Mouse (Mus musculus) midbrain, embryonic 12.5 days (tissue): ENCODE data around the gene Tbxas1. TPM values are rescaled to one million over a fixed set of nuclear protein-coding genes. Genes with fewer than 3 reads are reported as not detected.

Experiments
- ATAC-seq: fragments of 200-750 bp; cut with Nextera tagmentation; 2 replicates; pipeline ENCODE4 v1.8.0; 2017; ENCODE audit warnings: low read depth, moderate TSS enrichment, moderate library complexity; ENCODE audit not compliant: low FRiP score
- H3K27ac ChIP-seq: fragments of 300-500 bp; sonication (generic); replicated peaks from 2 replicates; pipeline ENCODE4 v1.5.1; 2016; ENCODE audit warnings: mild to moderate bottlenecking
- H3K27me3 ChIP-seq: fragments of 300-500 bp; sonication (generic); 2 replicates; pipeline ENCODE4 v1.6.1; 2016; ENCODE audit warnings: mild to moderate bottlenecking
- H3K36me3 ChIP-seq: fragments of 300-500 bp; sonication (generic); 2 replicates; pipeline ENCODE4 v1.6.1; 2016
- H3K4me1 ChIP-seq: fragments of 300-500 bp; sonication (generic); 2 replicates; pipeline ENCODE4 v1.6.1; 2016
- H3K4me2 ChIP-seq: fragments of 300-500 bp; sonication (generic); replicated peaks from 2 replicates; pipeline ENCODE4 v1.6.1; 2016; ENCODE audit warnings: mild to moderate bottlenecking, moderate library complexity
- H3K4me3 ChIP-seq: fragments of 300-500 bp; sonication (generic); 2 replicates; pipeline ENCODE4 v1.5.1; 2016; ENCODE audit warnings: mild to moderate bottlenecking
- H3K9ac ChIP-seq: fragments of 300-500 bp; sonication (generic); replicated peaks from 2 replicates; pipeline ENCODE4 v1.6.1; 2016; ENCODE audit warnings: mild to moderate bottlenecking, moderate library complexity
- H3K9me3 ChIP-seq: fragments of 300-500 bp; sonication (generic); 2 replicates; pipeline ENCODE4 v1.6.1; 2016; ENCODE audit warnings: mild to moderate bottlenecking
- WGBS: fragments of 180-500 bp; shearing (Covaris S2); methylation state at CpG from one replicate; pipeline ENCODE4 v1.1.7; 2016; 5-methylcytosine and 5-hydroxymethylcytosine counted together
- polyA plus RNA-seq: library from polyadenylated mRNA; unstranded; fragments of >200 nt; fragmentation: Nextera tagmentation; extraction: Ambion mirVana; gene quantifications from 2 replicates; pipeline ENCODE4 v1.2.1, GENCODE M21; 2016

Gene Tbxas1
- polyA plus RNA-seq, 1 experiment from 2014 or later: 2.2 TPM

DNA sequence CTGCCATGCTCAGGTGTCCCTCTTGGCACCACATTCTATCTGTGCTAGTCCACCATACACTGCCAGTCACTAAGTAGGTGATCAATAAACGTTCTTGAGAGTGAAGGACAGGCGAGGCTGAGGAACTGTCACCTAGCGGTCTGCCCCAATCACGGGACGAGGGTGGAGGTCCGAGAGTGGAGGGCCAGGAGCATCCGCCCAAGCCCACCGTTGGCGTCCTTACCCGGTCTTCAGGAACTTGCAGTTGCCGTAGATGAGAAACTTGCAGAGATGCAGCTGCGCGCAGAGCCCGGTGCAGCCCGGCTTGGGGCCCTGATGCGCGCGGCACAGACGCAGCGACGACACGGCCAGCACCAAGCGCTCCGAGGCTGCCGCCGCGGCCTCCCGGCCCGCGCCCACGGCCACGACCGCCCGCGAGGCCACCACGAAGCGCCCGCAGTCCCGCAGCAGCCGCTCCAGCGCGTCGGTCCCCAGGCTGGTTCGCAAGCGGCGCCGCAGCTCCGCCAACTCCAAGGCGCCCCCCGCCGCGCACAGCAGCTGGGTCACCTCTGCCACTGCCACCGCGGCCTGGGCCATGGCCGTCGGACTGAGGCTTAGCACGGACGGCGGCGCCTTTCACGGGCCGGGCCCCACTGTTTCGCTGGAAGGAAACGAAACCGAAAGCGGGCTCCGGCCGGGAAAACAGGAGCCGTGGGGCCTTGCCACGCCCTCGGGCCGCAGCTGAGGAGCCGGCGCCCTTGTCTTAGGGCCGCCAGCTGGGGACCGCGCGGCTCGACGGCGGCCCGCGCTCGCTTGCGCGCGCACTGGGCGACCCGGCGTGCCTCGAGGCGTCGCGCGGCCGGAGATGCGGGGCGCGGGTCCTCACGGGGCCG is 242.6 kb downstream of the Tbxas1 start, which contains the start of gene Parp12:
Gene Parp12, minus strand, starts transcription at position 766 of the 872 bp plus-strand sequence.
- Histone ChIP-seq H3K4me2 (peak within 1 kb of the TSS; percentile 64), H3K36me3 (no peaks in the 10 kb centered on the region), H3K27ac (no peak within 1 kb of the TSS), H3K9me3 (no peaks in the 10 kb centered on the region), H3K4me3 (peak within 1 kb of the TSS; percentile 62), H3K9ac (peak within 1 kb of the TSS; percentile 44), H3K27me3 (peaks cover 52% of the 10 kb centered on the region), H3K4me1 (0 out of 2 replicates have a peak, but pooled peaks cover 7% of the 10 kb centered on the region)
- 2% methylated on average over 97 of the region's 101 CpGs for WGBS
- ATAC-seq: peak; percentile 70

DNA sequence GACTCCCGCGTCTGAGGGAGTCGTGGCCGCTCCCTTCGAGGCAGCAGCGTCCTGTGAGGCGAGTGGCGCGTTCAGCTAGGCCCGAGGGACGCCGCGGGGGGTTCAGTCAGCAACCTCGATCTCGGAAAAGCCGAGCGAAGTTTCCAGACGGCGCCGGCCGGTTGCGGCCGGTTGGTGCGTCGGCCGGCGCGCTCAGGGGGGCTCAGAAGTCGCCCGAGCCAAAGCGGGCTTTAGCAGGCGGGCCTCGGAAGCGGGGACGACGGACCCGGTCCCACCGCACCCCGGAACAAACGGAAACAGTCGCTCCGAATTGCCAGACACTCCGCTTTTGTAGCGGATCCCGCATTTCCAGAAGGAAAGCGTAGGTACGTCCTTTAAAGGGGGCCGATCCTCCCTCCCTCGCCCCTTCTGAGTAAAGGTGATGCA is 243.3 kb downstream of the Tbxas1 start:
- Histone ChIP-seq H3K4me1 (0 out of 2 replicates have a peak, but pooled peaks cover 7% of the 10 kb centered on the region), H3K9ac (peak overlapping the region; percentile 44), H3K36me3 (no peaks in the 10 kb centered on the region), H3K4me3 (peak overlapping the region; percentile 62), H3K4me2 (peak overlapping the region; percentile 64), H3K27me3 (peaks cover 52% of the 10 kb centered on the region), H3K9me3 (no peaks in the 10 kb centered on the region), H3K27ac (no peak overlapping the region)
- WGBS: 12% methylated on average over 49 of the region's 49 CpGs
- no peak; the same call in 1 of the 2 replicates for ATAC-seq

DNA sequence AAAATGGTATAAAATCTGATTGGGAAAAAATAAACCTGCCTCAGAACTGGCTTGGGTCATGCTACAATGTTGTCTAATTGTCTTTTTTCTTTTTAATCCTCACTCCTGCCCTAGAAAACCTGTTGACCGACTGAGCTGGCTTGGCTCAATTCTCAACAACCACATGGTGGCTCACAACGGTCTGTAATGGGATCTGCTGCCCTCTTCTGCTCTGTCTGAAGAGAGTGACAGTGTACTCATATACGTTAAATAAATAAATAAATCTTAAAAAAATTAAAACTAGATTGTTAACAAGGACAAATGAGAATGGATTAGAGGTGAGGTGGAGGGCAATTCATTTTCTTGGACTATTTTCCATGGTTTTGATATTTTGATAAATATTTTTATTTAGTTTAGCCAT is 245.5 kb downstream of the Tbxas1 start:
- Histone ChIP-seq H3K4me1 (0 out of 2 replicates have a peak, but pooled peaks cover 7% of the 10 kb centered on the region), H3K27me3 (peaks cover 49% of the 10 kb centered on the region), H3K27ac (no peak overlapping the region), H3K9ac (no peak overlapping the region), H3K4me3 (no peak overlapping the region), H3K9me3 (no peaks in the 10 kb centered on the region), H3K36me3 (no peaks in the 10 kb centered on the region), H3K4me2 (no peak overlapping the region)
- 62% methylated on average over 3 of the region's 3 CpGs for WGBS
- no peak for ATAC-seq

DNA sequence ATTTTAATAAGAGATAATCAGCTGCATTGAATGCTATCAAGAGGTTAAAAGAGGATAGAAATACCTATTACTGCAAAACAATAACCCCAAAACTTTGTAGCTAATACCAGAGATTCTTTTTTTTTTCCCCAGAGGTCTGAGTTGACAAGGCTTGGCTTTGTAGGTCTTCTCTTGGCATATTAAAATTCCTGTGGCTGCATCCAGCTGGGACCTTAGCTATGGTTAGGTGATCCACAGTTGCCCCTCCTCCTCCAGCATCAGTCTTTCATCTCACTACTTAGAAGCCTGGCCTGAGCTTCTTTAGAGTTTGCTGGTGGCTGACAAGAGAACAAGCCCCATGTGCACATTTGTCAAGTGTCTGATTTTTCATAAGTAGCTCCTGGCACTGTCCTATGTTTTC is 249.5 kb downstream of the Tbxas1 start:
- H3K4me3 ChIP-seq: no peak overlapping the region
- no peak overlapping the region for H3K4me2 ChIP-seq
- H3K36me3 ChIP-seq: no peaks in the 10 kb centered on the region
- H3K4me1 ChIP-seq: no peaks in the 10 kb centered on the region
- no peak overlapping the region for H3K27ac ChIP-seq
- peaks cover 8% of the 10 kb centered on the region; the same call in 1 of the 2 replicates for H3K27me3 ChIP-seq
- H3K9ac ChIP-seq: no peak overlapping the region
- no peaks in the 10 kb centered on the region for H3K9me3 ChIP-seq
- ATAC-seq: no peak

DNA sequence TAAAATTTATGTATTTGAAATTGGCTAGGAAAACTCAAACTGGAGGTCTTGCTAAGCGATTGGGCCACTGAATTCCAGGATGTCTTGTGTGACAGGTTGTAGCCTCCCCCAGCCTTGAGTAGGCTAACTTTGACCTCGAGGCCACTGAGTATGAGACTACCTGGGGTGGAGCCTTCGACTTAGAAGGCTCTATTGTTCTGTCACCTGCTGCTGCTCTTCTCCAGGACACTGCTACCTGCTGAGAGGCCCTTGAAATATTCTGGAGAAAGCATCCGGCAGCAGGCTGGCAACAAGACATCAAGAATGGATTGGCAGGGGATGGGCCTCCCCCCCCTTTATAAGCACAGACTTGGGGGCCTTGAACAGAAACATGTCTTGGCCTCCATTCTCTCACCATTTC is 256.3 kb downstream of the Tbxas1 start:
- Histone ChIP-seq H3K36me3 (peaks cover 32% of the 10 kb centered on the region), H3K4me1 (no peaks in the 10 kb centered on the region), H3K27me3 (no peaks in the 10 kb centered on the region), H3K9me3 (no peaks in the 10 kb centered on the region), H3K9ac (no peak overlapping the region), H3K27ac (no peak overlapping the region), H3K4me2 (no peak overlapping the region), H3K4me3 (no peak overlapping the region)
- 29% methylated on average over 4 of the region's 4 CpGs for WGBS
- ATAC-seq: no peak

DNA sequence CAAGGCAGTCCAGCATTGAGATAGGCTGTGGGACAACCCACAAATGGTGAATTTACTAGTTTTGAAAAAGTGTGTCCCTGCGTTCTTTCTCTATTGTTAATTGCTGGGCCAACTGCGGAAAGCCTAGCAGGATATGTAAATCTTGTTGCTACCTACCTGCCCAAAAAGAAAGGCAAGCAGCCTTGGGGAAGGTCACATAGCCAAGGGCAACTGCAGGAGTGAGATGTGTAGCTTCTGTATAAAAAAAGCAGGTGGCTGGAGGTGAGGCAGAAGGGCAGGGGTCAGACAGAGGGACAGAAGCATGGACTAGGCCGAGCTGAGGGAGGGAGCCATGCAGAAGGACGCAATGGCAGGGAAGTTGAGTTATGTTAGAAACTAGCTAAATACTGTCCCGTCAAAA is 257.4 kb downstream of the Tbxas1 start:
- Histone ChIP-seq H3K27ac (no peak overlapping the region), H3K9me3 (no peaks in the 10 kb centered on the region), H3K36me3 (peaks cover 32% of the 10 kb centered on the region), H3K4me3 (no peak overlapping the region), H3K4me2 (no peak overlapping the region), H3K9ac (no peak overlapping the region), H3K27me3 (no peaks in the 10 kb centered on the region), H3K4me1 (no peaks in the 10 kb centered on the region)
- ATAC-seq: no peak
- 72% methylated on average over 5 of the region's 5 CpGs for WGBS

Other genes with a start within 250 kb of the Tbxas1 start
- gene Klrg2, start 238.2 kb upstream of the Tbxas1 start, polyA plus RNA-seq: 0.18 and 0.19 TPM in 2 replicates
- gene Clec2l, start 212.3 kb upstream of the Tbxas1 start, polyA plus RNA-seq: 2.0 and 2.5 TPM in 2 replicates
- 36.7 and 40.4 TPM in 2 replicates for gene Hipk2, start 761 bp downstream of the Tbxas1 start, polyA plus RNA-seq
- 3.0 and 4.7 TPM in 2 replicates for gene Parp12, start 242.9 kb downstream of the Tbxas1 start, polyA plus RNA-seq